Mouse (Mus musculus): ENCODE data around the gene Ect2. TPM values are rescaled to one million over a fixed set of nuclear protein-coding genes. Genes with fewer than 3 reads are reported as not detected.
A peak's percentile ranks its signal among the peaks of the same experiment; 100 is the strongest.

Ect2 gene
- polyA plus RNA-seq, 1 experiment from 2014 or later: 71.4 TPM

DNA sequence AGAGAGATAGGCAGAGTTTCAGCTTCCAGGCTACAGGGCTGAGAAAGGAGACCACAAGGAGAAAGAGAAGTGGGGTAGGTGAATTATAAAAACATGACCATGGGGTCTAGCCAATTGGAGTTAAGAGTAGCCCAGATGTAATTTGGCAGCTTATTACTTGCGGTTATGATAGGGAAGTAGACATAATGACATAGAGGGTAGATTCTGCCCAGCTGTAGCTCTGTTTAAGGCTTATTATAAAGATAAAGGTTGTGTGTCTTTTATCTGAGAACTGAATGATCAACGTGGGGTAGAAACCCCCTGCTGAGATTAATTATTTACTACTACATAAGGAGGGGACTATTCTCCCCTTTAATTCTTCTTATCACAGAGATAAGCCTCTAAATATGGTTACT, 8.7 kb upstream of the Ect2 start:
- Histone ChIP-seq H3K36me3 (ENCODE audit: control insufficient read depth, insufficient read depth, low read length) (no peaks in the 10 kb centered on the region), H3K4me2 (ENCODE audit: low read depth, low read length) (no peak overlapping the region), H3K27ac (ENCODE audit: low read length) (no peak overlapping the region), H3K27me3 (ENCODE audit: control insufficient read depth, insufficient read depth, low read depth, low read length) (no peaks in the 10 kb centered on the region), H3K4me1 (replicated peaks; ENCODE audit: control insufficient read depth, insufficient read depth, low read length) (no peaks in the 10 kb centered on the region), H3K9me3 (ENCODE audit: control insufficient read depth, low read length) (no peaks in the 10 kb centered on the region), H3K4me3 (ENCODE audit: low read length) (no peak overlapping the region), H3K9ac (ENCODE audit: low read length) (no peak overlapping the region)
- WGBS: 48% methylated on average over 2 of the region's 2 CpGs
- ATAC-seq (ENCODE audit: low read depth): no peak

GRCm38 (mm10) chr3:27161645-27162409, 8.1 kb upstream of the Ect2 start:
- no peak overlapping the region for H3K27ac ChIP-seq (ENCODE audit: low read length)

DNA sequence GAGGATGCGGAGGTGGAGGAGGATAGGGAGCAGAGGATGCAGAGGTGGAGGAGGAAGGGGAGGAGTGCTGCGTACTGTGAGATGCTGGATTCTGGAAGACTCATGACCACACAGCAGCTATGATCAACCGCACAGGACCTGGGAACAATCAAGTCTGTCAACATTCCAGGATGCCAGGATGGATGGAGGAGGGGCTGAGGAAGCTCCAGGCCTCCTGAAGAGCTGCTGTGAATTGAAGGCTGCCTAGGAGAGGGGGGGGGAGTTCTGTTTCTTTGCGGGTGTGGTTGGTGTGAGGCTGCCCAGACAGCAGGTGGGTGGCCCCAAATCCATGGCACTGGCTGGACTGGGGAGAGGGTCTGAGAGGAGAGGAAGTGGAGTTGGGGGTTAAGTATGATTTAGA, 5.2 kb upstream of the Ect2 start:
- Histone ChIP-seq H3K9me3 (ENCODE audit: control insufficient read depth, low read length) (no peaks in the 10 kb centered on the region), H3K4me3 (ENCODE audit: low read length) (no peak overlapping the region), H3K4me1 (replicated peaks; ENCODE audit: control insufficient read depth, insufficient read depth, low read length) (peaks cover 6% of the 10 kb centered on the region; the same call in 1 of the 2 replicates), H3K9ac (ENCODE audit: low read length) (no peak overlapping the region), H3K27me3 (ENCODE audit: control insufficient read depth, insufficient read depth, low read depth, low read length) (no peaks in the 10 kb centered on the region), H3K27ac (ENCODE audit: low read length) (no peak overlapping the region), H3K36me3 (ENCODE audit: control insufficient read depth, insufficient read depth, low read length) (no peaks in the 10 kb centered on the region), H3K4me2 (ENCODE audit: low read depth, low read length) (no peak overlapping the region)
- WGBS: 44% methylated on average over 4 of the region's 4 CpGs
- no peak for ATAC-seq (ENCODE audit: low read depth)

More at GRCm38 (mm10) chr3:27161645-27162409, 8.1 kb upstream of the Ect2 start:
- no peaks in the 10 kb centered on the region for H3K4me1 ChIP-seq (replicated peaks; ENCODE audit: control insufficient read depth, insufficient read depth, low read length)
- H3K27me3 ChIP-seq (ENCODE audit: control insufficient read depth, insufficient read depth, low read depth, low read length): no peaks in the 10 kb centered on the region
- no peak overlapping the region for H3K4me3 ChIP-seq (ENCODE audit: low read length)
- no peaks in the 10 kb centered on the region for H3K9me3 ChIP-seq (ENCODE audit: control insufficient read depth, low read length)
- H3K9ac ChIP-seq (ENCODE audit: low read length): no peak overlapping the region
- WGBS: 78% methylated on average over 6 of the region's 6 CpGs
- ATAC-seq (ENCODE audit: low read depth): no peak
- no peak overlapping the region for H3K4me2 ChIP-seq (ENCODE audit: low read depth, low read length)
- H3K36me3 ChIP-seq (ENCODE audit: control insufficient read depth, insufficient read depth, low read length): no peaks in the 10 kb centered on the region

DNA sequence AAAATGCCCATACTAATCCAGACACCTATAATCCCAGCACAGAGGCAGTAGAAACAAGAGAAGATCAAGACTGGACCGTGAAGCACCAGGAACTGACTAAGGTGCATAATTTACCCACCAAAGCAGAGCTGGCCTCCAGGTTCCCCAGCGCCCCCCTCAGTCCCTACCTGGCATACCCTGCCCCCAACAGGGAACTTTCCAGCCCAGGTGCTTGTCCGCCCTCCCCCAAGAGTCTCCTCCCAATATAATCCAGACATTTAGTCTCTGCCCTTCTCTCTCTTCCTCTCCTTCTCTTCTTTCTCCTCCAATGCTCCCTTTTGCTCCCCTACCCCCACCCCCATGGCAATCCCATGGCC, 2.9 kb upstream of the Ect2 start:
- Histone ChIP-seq H3K4me2 (ENCODE audit: low read depth, low read length) (no peak overlapping the region), H3K4me3 (ENCODE audit: low read length) (no peak overlapping the region), H3K27me3 (ENCODE audit: control insufficient read depth, insufficient read depth, low read depth, low read length) (no peaks in the 10 kb centered on the region), H3K4me1 (replicated peaks; ENCODE audit: control insufficient read depth, insufficient read depth, low read length) (peaks cover 18% of the 10 kb centered on the region), H3K9ac (ENCODE audit: low read length) (no peak overlapping the region), H3K9me3 (ENCODE audit: control insufficient read depth, low read length) (no peaks in the 10 kb centered on the region), H3K36me3 (ENCODE audit: control insufficient read depth, insufficient read depth, low read length) (no peaks in the 10 kb centered on the region), H3K27ac (ENCODE audit: low read length) (peak overlapping the region; percentile 79)
- ATAC-seq (ENCODE audit: low read depth): no peak
- WGBS: 41% methylated on average over 3 of the region's 3 CpGs

GRCm38 (mm10) chr3:27155856-27156593, 2.3 kb upstream of the Ect2 start:
- ATAC-seq (ENCODE audit: low read depth): peak; percentile 53

GRCm38 (mm10) chr3:27155051-27155855, 1.6 kb upstream of the Ect2 start:
- Histone ChIP-seq H3K9me3 (ENCODE audit: control insufficient read depth, low read length) (no peaks in the 10 kb centered on the region), H3K4me2 (ENCODE audit: low read depth, low read length) (no peak overlapping the region), H3K4me3 (ENCODE audit: low read length) (no peak overlapping the region), H3K4me1 (replicated peaks; ENCODE audit: control insufficient read depth, insufficient read depth, low read length) (peaks cover 21% of the 10 kb centered on the region), H3K27ac (ENCODE audit: low read length) (peak overlapping the region; percentile 93), H3K27me3 (ENCODE audit: control insufficient read depth, insufficient read depth, low read depth, low read length) (no peaks in the 10 kb centered on the region), H3K36me3 (ENCODE audit: control insufficient read depth, insufficient read depth, low read length) (peaks cover under 1% of the 10 kb centered on the region; the same call in 1 of the 2 replicates), H3K9ac (ENCODE audit: low read length) (no peak overlapping the region)
- peak; percentile 42 for ATAC-seq (ENCODE audit: low read depth)
- WGBS: 23% methylated on average over 6 of the region's 6 CpGs

More at GRCm38 (mm10) chr3:27155856-27156593, 2.3 kb upstream of the Ect2 start:
- peak overlapping the region; percentile 93 for H3K27ac ChIP-seq (ENCODE audit: low read length)
- peaks cover 19% of the 10 kb centered on the region for H3K4me1 ChIP-seq (replicated peaks; ENCODE audit: control insufficient read depth, insufficient read depth, low read length)
- H3K36me3 ChIP-seq (ENCODE audit: control insufficient read depth, insufficient read depth, low read length): no peaks in the 10 kb centered on the region
- 44% methylated on average over 9 of the region's 9 CpGs for WGBS
- H3K9ac ChIP-seq (ENCODE audit: low read length): no peak overlapping the region
- H3K27me3 ChIP-seq (ENCODE audit: control insufficient read depth, insufficient read depth, low read depth, low read length): no peaks in the 10 kb centered on the region
- no peaks in the 10 kb centered on the region for H3K9me3 ChIP-seq (ENCODE audit: control insufficient read depth, low read length)
- H3K4me2 ChIP-seq (ENCODE audit: low read depth, low read length): no peak overlapping the region
- no peak overlapping the region for H3K4me3 ChIP-seq (ENCODE audit: low read length)

- peak overlapping the region; percentile 93 for H3K4me3 ChIP-seq (ENCODE audit: low read length)
- WGBS: 57% methylated on average over 2 of the region's 2 CpGs
- no peaks in the 10 kb centered on the region for H3K27me3 ChIP-seq (ENCODE audit: control insufficient read depth, insufficient read depth, low read depth, low read length)
- peaks cover 21% of the 10 kb centered on the region for H3K4me1 ChIP-seq (replicated peaks; ENCODE audit: control insufficient read depth, insufficient read depth, low read length)
- H3K27ac ChIP-seq (ENCODE audit: low read length): peak overlapping the region; percentile 93
- peak overlapping the region; percentile 90 for H3K9ac ChIP-seq (ENCODE audit: low read length)
- no peaks in the 10 kb centered on the region for H3K9me3 ChIP-seq (ENCODE audit: control insufficient read depth, low read length)
- peaks cover 5% of the 10 kb centered on the region for H3K36me3 ChIP-seq (ENCODE audit: control insufficient read depth, insufficient read depth, low read length)
- ATAC-seq (ENCODE audit: low read depth): peak; percentile 6; the same call in 1 of the 2 replicates
- peak overlapping the region; percentile 55 for H3K4me2 ChIP-seq (ENCODE audit: low read depth, low read length)
Observed at GRCm38 (mm10) chr3:27154280-27154679, 602 bp upstream of the Ect2 start.

- Histone ChIP-seq H3K27ac (ENCODE audit: low read length) (peak overlapping the region; percentile 93), H3K27me3 (ENCODE audit: control insufficient read depth, insufficient read depth, low read depth, low read length) (no peaks in the 10 kb centered on the region), H3K4me2 (ENCODE audit: low read depth, low read length) (peak overlapping the region; percentile 60), H3K36me3 (ENCODE audit: control insufficient read depth, insufficient read depth, low read length) (peaks cover 7% of the 10 kb centered on the region), H3K4me3 (ENCODE audit: low read length) (peak overlapping the region; percentile 93), H3K9me3 (ENCODE audit: control insufficient read depth, low read length) (no peaks in the 10 kb centered on the region), H3K9ac (ENCODE audit: low read length) (peak overlapping the region; percentile 90), H3K4me1 (replicated peaks; ENCODE audit: control insufficient read depth, insufficient read depth, low read length) (peaks cover 21% of the 10 kb centered on the region)
- peak; percentile 32 for ATAC-seq (ENCODE audit: low read depth)
- 0% methylated on average over 29 of the region's 31 CpGs for WGBS
Observed at GRCm38 (mm10) chr3:27153191-27153671, 447 bp downstream of the Ect2 start.

GRCm38 (mm10) chr3:27145733-27146132, 7.9 kb downstream of the Ect2 start:
- H3K4me3 ChIP-seq (ENCODE audit: low read length): no peak overlapping the region
- no peaks in the 10 kb centered on the region for H3K4me1 ChIP-seq (replicated peaks; ENCODE audit: control insufficient read depth, insufficient read depth, low read length)
- no peak overlapping the region for H3K9ac ChIP-seq (ENCODE audit: low read length)
- H3K36me3 ChIP-seq (ENCODE audit: control insufficient read depth, insufficient read depth, low read length): peaks cover 45% of the 10 kb centered on the region
- H3K27ac ChIP-seq (ENCODE audit: low read length): no peak overlapping the region
- no peaks in the 10 kb centered on the region for H3K9me3 ChIP-seq (ENCODE audit: control insufficient read depth, low read length)
- WGBS: 83% methylated on average over 7 of the region's 7 CpGs
- no peak overlapping the region for H3K4me2 ChIP-seq (ENCODE audit: low read depth, low read length)
- H3K27me3 ChIP-seq (ENCODE audit: control insufficient read depth, insufficient read depth, low read depth, low read length): no peaks in the 10 kb centered on the region
- ATAC-seq (ENCODE audit: low read depth): no peak
